Mouse (Mus musculus): ENCODE measurements around the gene P4hb. TPM values are rescaled to one million over a fixed set of nuclear protein-coding genes. Genes with fewer than 3 reads are reported as not detected.
A peak's percentile ranks its signal among the peaks of the same experiment; 100 is the strongest.

The P4hb gene
- total and polyA plus RNA-seq, 3 experiments, result 563 to 1,152 (median 625) TPM

GRCm38 (mm10) chr11:120572417-120572751 is 669 bp downstream of the P4hb start (continued):
- TF ChIP-seq POLR2AphosphoS2 (IDR thresholded peaks at IDR 0.05; ENCODE audit: low read length), result no peak
- no peak for TF ChIP-seq MAZ (IDR thresholded peaks at IDR 0.05; ENCODE audit: low read depth, low read length)
- no peak for TF ChIP-seq ZKSCAN1 (IDR thresholded peaks at IDR 0.05; ENCODE audit: low read depth, low read length)
- TF ChIP-seq POLR2AphosphoS5 (IDR thresholded peaks at IDR 0.05; ENCODE audit: borderline replicate concordance, low read depth, low read length), result no peak
- no peak for TF ChIP-seq ELF1 (IDR thresholded peaks at IDR 0.05; ENCODE audit: low read depth, low read length)

GRCm38 (mm10) chr11:120571754-120572416 is 1.2 kb downstream of the P4hb start:
- peak overlapping the region; percentile 70 for H3K27ac ChIP-seq (ENCODE audit: control insufficient read depth, low read depth, low read length)
- H3K4me3 ChIP-seq (ENCODE audit: control insufficient read depth in 1 of 2, insufficient read depth in 1 of 2, low read depth in 2 of 2, low read length in 2 of 2), result peak overlapping the region; percentile 85 to 94
- H3K9ac ChIP-seq (ENCODE audit: control insufficient read depth, low read depth, low read length, poor library complexity, severe bottlenecking), result peak overlapping the region; percentile 81
- no peaks in the 10 kb centered on the region for H3K9me3 ChIP-seq (replicated peaks; ENCODE audit: insufficient read depth, low read length)
- peak; percentile 77 for DNase-seq (ENCODE audit: low read depth, low spot score)
- no peaks in the 10 kb centered on the region for H3K27me3 ChIP-seq (ENCODE audit: control insufficient read depth in 1 of 2, insufficient read depth in 2 of 2, low read length in 2 of 2)
- H3K36me3 ChIP-seq (ENCODE audit: control insufficient read depth in 1 of 2, insufficient read depth in 2 of 2, low read length in 2 of 2), result peaks cover 16 to 28% of the 10 kb centered on the region in 2 experiments
- H3K4me1 ChIP-seq (ENCODE audit: control insufficient read depth in 1 of 2, insufficient read depth in 2 of 2, low read length in 2 of 2), result peaks cover 5 to 16% of the 10 kb centered on the region in 2 experiments
- TF ChIP-seq CTCF (IDR thresholded peaks at IDR 0.05 in 2 of 3, conservative IDR thresholded peaks at IDR 0.05 in 1 of 3; ENCODE audit: control insufficient read depth in 1 of 3, insufficient read depth in 1 of 3, low read depth in 2 of 3, low read length in 3 of 3, poor library complexity in 1 of 3, severe bottlenecking in 1 of 3), result no peak
- 0 out of 2 replicates have a peak, but pooled peaks have one; percentile 84 for TF ChIP-seq CHD1 (IDR thresholded peaks at IDR 0.05; ENCODE audit: low read depth, low read length)
- TF ChIP-seq SIN3A (IDR thresholded peaks at IDR 0.05; ENCODE audit: low read length), result peak; percentile 71
- peak; percentile 45; the same call in 1 of the 2 replicates for TF ChIP-seq MYC (IDR thresholded peaks at IDR 0.05; ENCODE audit: low read depth, low read length)
- TF ChIP-seq NELFE (IDR thresholded peaks at IDR 0.05; ENCODE audit: low read depth, low read length), result no peak
- no peak for TF ChIP-seq NRF1 (IDR thresholded peaks at IDR 0.05; ENCODE audit: insufficient read depth, low read depth, low read length, poor library complexity, severe bottlenecking)
- TF ChIP-seq TAL1 (IDR thresholded peaks at IDR 0.05; ENCODE audit: low read length), result no peak
- TF ChIP-seq ETS1 (IDR thresholded peaks at IDR 0.05; ENCODE audit: low read depth, low read length), result no peak
- TF ChIP-seq GATA1 (IDR thresholded peaks at IDR 0.05; ENCODE audit: low read depth, low read length), result peak; percentile 80
- peak; percentile 52 for TF ChIP-seq MAX (IDR thresholded peaks at IDR 0.05; ENCODE audit: low read length)
- no peak for TF ChIP-seq POLR2A (IDR thresholded peaks at IDR 0.05; ENCODE audit: control insufficient read depth in 1 of 2, insufficient read depth in 1 of 2, low read depth in 1 of 2, low read length in 2 of 2, poor library complexity in 1 of 2)
- no peak for TF ChIP-seq USF1 (IDR thresholded peaks at IDR 0.05; ENCODE audit: low read depth, low read length)
- no peak; the same call in 1 of the 2 replicates for TF ChIP-seq MXI1 (IDR thresholded peaks at IDR 0.05; ENCODE audit: low read depth, low read length)
- peaks cover 44% of the 10 kb centered on the region for H3K79me2 ChIP-seq (ENCODE audit: control insufficient read depth, insufficient read depth, low read length, poor library complexity)

DNA sequence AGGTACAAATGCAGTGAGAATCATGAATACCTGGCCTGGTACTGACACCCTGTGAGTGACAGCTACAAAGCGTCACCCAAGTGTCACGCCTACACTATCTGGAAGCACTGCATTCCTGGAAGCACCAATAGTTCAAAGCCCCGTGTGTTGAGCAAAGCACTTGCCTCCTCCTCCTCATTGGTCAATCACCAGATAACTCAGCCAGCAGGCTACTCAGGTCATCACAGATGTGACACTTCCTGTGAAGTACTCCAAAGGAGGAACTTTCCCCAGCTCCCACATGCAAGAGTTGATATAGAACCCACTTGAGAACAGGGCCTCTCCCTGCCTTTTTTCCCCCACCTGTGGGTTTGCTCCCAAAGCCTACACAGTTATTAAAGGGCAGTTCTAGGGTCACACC is 1.9 kb downstream of the P4hb start:
- Histone ChIP-seq H3K36me3 (ENCODE audit: control insufficient read depth in 1 of 2, insufficient read depth in 2 of 2, low read length in 2 of 2) (peaks cover 22 to 28% of the 10 kb centered on the region in 2 experiments), H3K79me2 (ENCODE audit: control insufficient read depth, insufficient read depth, low read length, poor library complexity) (peaks cover 44% of the 10 kb centered on the region), H3K4me3 (ENCODE audit: control insufficient read depth in 1 of 2, insufficient read depth in 1 of 2, low read depth in 2 of 2, low read length in 2 of 2) (peak overlapping the region; percentile 85 to 94), H3K9ac (ENCODE audit: control insufficient read depth, low read depth, low read length, poor library complexity, severe bottlenecking) (peak overlapping the region; percentile 81), H3K4me1 (ENCODE audit: control insufficient read depth in 1 of 2, insufficient read depth in 2 of 2, low read length in 2 of 2) (peaks cover 5 to 16% of the 10 kb centered on the region in 2 experiments), H3K27ac (ENCODE audit: control insufficient read depth, low read depth, low read length) (peak overlapping the region; percentile 70; the same call in 1 of the 2 replicates), H3K27me3 (ENCODE audit: control insufficient read depth in 1 of 2, insufficient read depth in 2 of 2, low read length in 2 of 2) (no peaks in the 10 kb centered on the region), H3K9me3 (replicated peaks; ENCODE audit: insufficient read depth, low read length) (no peaks in the 10 kb centered on the region)
- TF ChIP-seq HCFC1 (IDR thresholded peaks at IDR 0.05; ENCODE audit: low read depth, low read length) (0 out of 2 replicates have a peak, but pooled peaks have one; percentile 45), MYC (IDR thresholded peaks at IDR 0.05; ENCODE audit: low read depth, low read length) (0 out of 2 replicates have a peak, but pooled peaks have one; percentile 34), TCF12 (IDR thresholded peaks at IDR 0.05; ENCODE audit: low read depth, low read length) (no peak), GABPA (IDR thresholded peaks at IDR 0.05; ENCODE audit: low read depth, low read length) (no peak), POLR2A (IDR thresholded peaks at IDR 0.05; ENCODE audit: control insufficient read depth in 1 of 2, insufficient read depth in 1 of 2, low read depth in 1 of 2, low read length in 2 of 2, poor library complexity in 1 of 2) (peak in 1 of 2 experiments; percentile 52; a peak in 1 of 4 replicates), GATA1 (IDR thresholded peaks at IDR 0.05; ENCODE audit: low read depth, low read length) (peak; percentile 51; the same call in 1 of the 2 replicates), MAX (IDR thresholded peaks at IDR 0.05; ENCODE audit: low read length) (peak; percentile 58; the same call in 1 of the 2 replicates), TAL1 (IDR thresholded peaks at IDR 0.05; ENCODE audit: low read length) (no peak), TBP (IDR thresholded peaks at IDR 0.05; ENCODE audit: low read depth, low read length) (peak; percentile 54; the same call in 1 of the 2 replicates)
- peak; percentile 85 for DNase-seq (ENCODE audit: low read depth, low spot score)
